Mouse (Mus musculus): ENCODE measurements around the gene Olfr774. TPM values are rescaled to one million over a fixed set of nuclear protein-coding genes. Genes with fewer than 3 reads are reported as not detected.
"Not testable (repeated sequence)": the region's sequence is repeated elsewhere in the genome, so short reads cannot be mapped to it uniquely, and the experiment has no call there.

Olfr774 gene
- not detected for total RNA-seq (2022)

GRCm38 (mm10) chr10:129235904-129236303, at the start of gene Olfr774:
Gene Olfr774 (plus strand): TSS chr10:129236204.
- DNase-seq: no peak

DNA sequence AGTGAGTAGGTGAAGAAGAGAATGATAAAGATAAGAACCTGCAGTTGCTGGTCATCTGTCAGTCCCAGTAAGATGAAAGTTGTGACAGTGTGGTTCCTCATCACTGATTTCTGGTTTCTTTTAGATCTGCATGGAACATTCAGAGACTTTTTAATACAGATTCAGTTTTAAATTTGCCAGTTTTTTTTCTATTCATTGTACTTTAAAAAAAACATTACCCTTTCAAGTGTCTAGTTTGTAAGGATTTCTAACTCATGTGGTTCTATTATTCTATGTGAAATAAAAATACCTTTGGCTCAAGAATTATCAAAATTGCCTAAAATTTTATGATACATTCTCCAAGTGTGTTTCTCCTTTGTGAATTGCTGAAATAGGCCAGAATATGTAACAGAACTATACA, 48.7 kb upstream of the Olfr774 start, which contains the start of gene Olfr773:
Gene Olfr773, minus strand, starts transcription at position 101 of the 400 bp plus-strand sequence.
- DNase-seq: not testable (repeated sequence)

GRCm38 (mm10) chr10:129230737-129231136, 5.3 kb upstream of the Olfr774 start:
- DNase-seq: no peak

DNA sequence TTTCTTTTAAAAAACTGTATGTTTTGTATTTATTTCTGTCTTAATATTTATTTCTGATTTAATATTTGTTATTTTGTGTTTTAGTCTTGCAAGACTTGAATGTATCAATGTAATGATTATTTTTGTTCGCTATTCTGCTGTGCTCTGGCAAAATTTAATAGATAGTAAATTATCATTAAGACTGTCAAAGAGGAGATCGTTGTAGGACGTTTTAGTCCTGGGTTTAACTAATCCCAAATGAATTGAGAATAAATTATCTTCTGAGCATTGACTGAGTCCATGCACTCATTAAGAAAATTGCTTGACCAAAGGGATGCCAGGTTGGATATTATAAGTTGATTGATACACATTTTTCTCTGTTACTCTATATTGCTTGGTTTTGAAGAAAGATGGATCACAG, 12.1 kb downstream of the Olfr774 start, which contains the start of gene Olfr775:
Gene Olfr775, plus strand, starts transcription at position 301 of the 400 bp plus-strand sequence.
- no peak for DNase-seq

DNA sequence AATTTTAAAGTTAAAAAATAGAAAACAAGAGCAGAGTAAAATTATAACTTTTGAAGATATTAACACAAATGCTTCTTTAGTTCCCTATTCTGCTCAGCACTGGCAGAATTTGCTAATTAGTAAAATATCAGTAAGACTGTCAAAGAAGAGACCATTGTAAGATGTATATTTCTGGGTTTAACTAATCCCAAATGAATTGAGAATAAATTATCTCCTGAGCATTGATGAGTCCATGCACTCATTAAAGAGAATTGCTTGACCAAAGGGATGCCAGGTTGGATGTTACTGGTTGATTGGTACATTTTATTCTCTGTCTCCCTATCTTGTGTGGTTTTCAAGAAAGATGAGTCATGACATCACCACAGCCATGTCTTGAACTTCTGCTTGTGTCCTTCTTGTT, 22.8 kb downstream of the Olfr774 start, which contains the start of gene Olfr776:
Gene Olfr776, plus strand, starts transcription at position 301 of the 400 bp plus-strand sequence.
- DNase-seq: no peak

GRCm38 (mm10) chr10:129271081-129271535, 35.1 kb downstream of the Olfr774 start, which contains the start of gene Olfr777:
Gene Olfr777 (minus strand): TSS chr10:129271485.
- DNase-seq: no peak

Other genes with a start within 250 kb of the Olfr774 start
- not detected for gene Olfr9, start 246.8 kb upstream of the Olfr774 start, total RNA-seq (2022)
- not detected for gene Olfr763, start 225.4 kb upstream of the Olfr774 start, total RNA-seq (2022)
- not detected for gene Olfr764-ps1, start 196.3 kb upstream of the Olfr774 start, total RNA-seq (2022)
- gene Olfr765, start 186.2 kb upstream of the Olfr774 start, total RNA-seq (2022): not detected
- gene Olfr766-ps1, start 167.2 kb upstream of the Olfr774 start, total RNA-seq (2022): not detected
- not detected for gene Olfr767, start 153.3 kb upstream of the Olfr774 start, total RNA-seq (2022)
- not detected for gene Olfr768, start 136.8 kb upstream of the Olfr774 start, total RNA-seq (2022)
- gene Olfr769, start 118.3 kb upstream of the Olfr774 start, total RNA-seq (2022): not detected
- not detected for gene Olfr770, start 97.2 kb upstream of the Olfr774 start, total RNA-seq (2022)
- gene Olfr771, start 71.5 kb upstream of the Olfr774 start, total RNA-seq (2022): not detected
- not detected for gene Olfr772, start 58.3 kb upstream of the Olfr774 start, total RNA-seq (2022)
- gene Olfr773, start 48.8 kb upstream of the Olfr774 start, total RNA-seq (2022): not detected
- gene Olfr775, start 12.2 kb downstream of the Olfr774 start, total RNA-seq (2022): under 1 TPM in 1 of 4 experiments, not detected in 3; 0.08 TPM
- gene Olfr776, start 22.9 kb downstream of the Olfr774 start, total RNA-seq (2022): not detected
- gene Olfr777, start 35.3 kb downstream of the Olfr774 start, total RNA-seq (2022): not detected
- gene Olfr780, start 81.9 kb downstream of the Olfr774 start, total RNA-seq (2022): not detected
- gene Olfr781, start 92.7 kb downstream of the Olfr774 start, total RNA-seq (2022): not detected
- not detected for gene Olfr782, start 112.6 kb downstream of the Olfr774 start, total RNA-seq (2022)
- not detected for gene Olfr784, start 147.9 kb downstream of the Olfr774 start, total RNA-seq (2022)
- gene Olfr785, start 169.2 kb downstream of the Olfr774 start, total RNA-seq (2022): not detected
- not detected for gene Olfr786, start 191.1 kb downstream of the Olfr774 start, total RNA-seq (2022)
- not detected for gene Olfr787, start 225.7 kb downstream of the Olfr774 start, total RNA-seq (2022)
- gene Olfr788, start 234.8 kb downstream of the Olfr774 start, total RNA-seq (2022): not detected
- gene Olfr789, start 248.5 kb downstream of the Olfr774 start, total RNA-seq (2022): not detected

Data from adrenal gland, adult 8-10 months (tissue).